Mouse (Mus musculus) cortical plate, adult 2 months (tissue): ENCODE data around the gene Mtf1.

Experiments used
- CTCF ChIP-seq: fragments of 200-500 bp; IDR thresholded peaks from 2 replicates; pipeline ENCODE4 v1.5.1; 2011; ENCODE audit warnings: mild to moderate bottlenecking, control low read depth, low read length; ENCODE audit not compliant: insufficient read depth; ENCODE audit errors: extremely low read depth
- POLR2A ChIP-seq: fragments of 200-500 bp; IDR thresholded peaks from 2 replicates; pipeline ENCODE4 v1.6.1; 2011; ENCODE audit warnings: mild to moderate bottlenecking, low read length, control low read depth; ENCODE audit not compliant: insufficient read depth; ENCODE audit errors: extremely low read depth

- TF ChIP-seq CTCF (no peak), POLR2A (no peak)
Observed at GRCm38 (mm10) chr4:124829671-124830070, 27.8 kb downstream of the Mtf1 start.
